Mouse (Mus musculus): ENCODE results near the gene Pbld1.

Pbld1 gene

DNA sequence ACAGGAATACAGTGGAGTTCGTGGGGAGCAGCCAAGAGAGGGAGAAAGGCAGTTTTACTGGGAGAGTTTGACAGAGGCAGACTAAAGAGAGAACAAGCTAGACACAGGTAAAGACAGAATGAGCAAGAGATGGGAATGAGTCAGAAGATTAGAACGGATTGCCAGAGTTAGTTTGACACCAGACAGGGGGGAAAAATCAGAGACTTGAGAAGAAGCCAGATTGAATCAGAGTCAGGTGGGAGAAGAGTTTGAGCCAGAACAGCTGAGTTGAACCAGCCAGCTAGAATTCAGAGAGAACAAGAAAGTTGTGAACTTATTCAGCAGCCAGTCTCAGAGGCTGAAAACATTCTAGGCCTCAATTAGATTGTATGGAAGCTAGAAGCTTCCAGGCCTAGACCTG lies at the start of gene Pbld1:
Gene Pbld1 (plus strand): TSS at position 301 of the 400 bp plus-strand sequence.
- no peak for DNase-seq (ENCODE audit: low read depth, low spot score)

DNA sequence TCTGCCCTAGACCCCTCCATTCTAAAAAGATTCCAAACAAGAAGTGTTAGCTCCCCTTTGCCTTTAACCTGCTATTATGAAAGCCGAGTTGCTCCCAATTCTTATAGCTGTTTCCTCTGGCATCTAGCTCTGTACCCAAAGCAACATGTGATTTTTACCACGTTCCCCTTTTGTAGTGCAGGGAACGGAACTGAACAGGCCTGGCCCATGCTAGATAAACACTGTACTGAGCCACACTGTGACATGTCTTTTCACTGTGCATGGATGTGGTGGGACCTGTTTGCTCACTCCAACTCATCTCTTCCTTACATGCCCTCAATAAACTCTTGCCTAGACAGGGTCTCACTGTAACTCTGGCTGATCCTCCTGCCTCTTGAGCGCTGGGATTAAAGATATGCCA lies 49.7 kb upstream of the Pbld1 start:
- no peak for DNase-seq (ENCODE audit: low read depth, low spot score)

- no peak for DNase-seq (ENCODE audit: low read depth, low spot score)
Observed at GRCm38 (mm10) chr10:63011556-63011955, 48.4 kb upstream of the Pbld1 start.

DNA sequence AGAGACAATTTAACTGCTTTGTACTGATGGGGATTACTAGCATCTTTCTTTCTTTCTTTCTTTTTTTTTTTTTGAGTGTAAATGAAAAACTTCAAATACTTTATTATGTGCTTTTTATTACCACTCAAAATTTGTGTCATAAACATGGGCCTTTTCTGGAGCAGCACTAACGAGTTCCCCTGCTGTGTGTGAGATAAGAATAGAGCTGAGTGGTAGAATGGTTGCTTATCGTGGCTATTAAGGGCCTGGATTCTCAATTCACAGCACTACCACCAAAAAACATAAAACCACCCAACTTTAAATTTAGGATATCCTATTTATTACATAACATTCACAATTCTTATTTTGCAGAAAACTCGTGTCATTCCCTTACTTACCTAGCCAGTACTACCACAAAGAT lies 46.5 kb upstream of the Pbld1 start:
- no peak for DNase-seq (ENCODE audit: low read depth, low spot score)

DNA sequence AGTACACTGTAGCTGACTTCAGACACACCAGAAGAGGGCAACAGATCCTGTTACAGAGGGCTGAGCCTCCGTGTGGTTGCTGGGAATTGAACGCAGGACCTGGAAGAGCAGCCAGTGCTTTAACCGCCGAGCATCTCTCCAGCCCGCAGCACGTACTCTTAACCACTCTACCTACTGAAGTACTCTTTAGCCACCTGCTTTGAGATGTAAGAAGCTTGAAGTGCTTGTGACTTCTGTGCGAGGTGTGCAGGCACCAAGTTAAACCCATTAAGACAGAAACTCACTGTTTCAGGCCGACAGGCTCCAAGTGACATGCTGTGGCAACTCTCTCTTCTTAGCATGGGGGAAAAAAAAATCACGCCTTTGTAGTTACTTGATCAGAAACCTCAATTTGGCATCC lies 45.8 kb upstream of the Pbld1 start:
- DNase-seq (ENCODE audit: low read depth, low spot score), result no peak

- DNase-seq (ENCODE audit: low read depth, low spot score), result no peak
Observed at GRCm38 (mm10) chr10:63019304-63019703, 40.7 kb upstream of the Pbld1 start.

DNA sequence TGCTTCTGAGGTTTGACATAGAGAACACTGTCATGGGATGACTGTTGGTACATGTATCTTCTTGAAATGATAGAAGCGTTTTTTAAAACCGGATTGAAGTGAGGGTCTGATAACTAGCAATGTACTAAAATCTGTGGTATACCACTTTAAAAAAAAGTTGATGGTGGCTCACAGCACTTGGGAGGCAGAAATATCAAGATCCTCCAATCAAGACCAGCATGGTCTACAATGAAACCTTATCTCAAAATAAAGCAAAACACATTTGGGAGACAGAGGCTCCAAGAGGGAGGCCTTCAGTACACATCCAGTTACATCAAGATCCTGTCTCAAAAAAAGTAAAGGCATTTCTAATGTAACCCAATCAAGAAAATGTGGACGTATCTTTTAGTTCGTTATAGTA lies 38.3 kb upstream of the Pbld1 start:
- no peak for DNase-seq (ENCODE audit: low read depth, low spot score)

DNA sequence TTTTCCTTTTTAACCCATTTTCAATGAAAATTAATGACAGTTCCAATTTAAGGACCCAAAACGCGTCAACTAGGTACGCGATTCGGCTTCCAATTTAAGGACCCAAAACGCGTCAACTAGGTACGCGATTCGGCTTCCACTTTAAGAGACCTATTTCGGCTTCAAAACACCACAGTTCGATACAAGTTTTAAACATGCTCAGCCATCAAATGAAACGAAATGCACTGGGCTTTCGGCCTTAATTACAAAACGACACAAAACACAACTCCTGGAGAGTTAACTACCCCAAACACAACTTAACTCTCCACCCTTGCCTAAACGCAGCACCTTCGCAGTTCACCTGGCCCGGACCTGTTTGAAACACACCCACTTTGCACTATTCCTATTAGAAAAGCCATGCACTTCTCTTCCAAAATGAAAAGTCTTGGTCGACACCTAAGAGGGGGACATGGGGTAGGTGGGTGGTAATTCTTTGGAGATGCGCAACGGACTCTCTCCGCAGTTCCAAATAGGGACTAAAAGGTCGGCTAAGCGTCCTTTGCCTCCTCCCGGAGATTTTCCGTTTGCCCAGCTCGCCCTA lies 37.3 kb upstream of the Pbld1 start:
- DNase-seq (ENCODE audit: low read depth, low spot score), result peak; percentile 16

GRCm38 (mm10) chr10:63023121-63023748 lies 36.7 kb upstream of the Pbld1 start:
- no peak for DNase-seq (ENCODE audit: low read depth, low spot score)

DNA sequence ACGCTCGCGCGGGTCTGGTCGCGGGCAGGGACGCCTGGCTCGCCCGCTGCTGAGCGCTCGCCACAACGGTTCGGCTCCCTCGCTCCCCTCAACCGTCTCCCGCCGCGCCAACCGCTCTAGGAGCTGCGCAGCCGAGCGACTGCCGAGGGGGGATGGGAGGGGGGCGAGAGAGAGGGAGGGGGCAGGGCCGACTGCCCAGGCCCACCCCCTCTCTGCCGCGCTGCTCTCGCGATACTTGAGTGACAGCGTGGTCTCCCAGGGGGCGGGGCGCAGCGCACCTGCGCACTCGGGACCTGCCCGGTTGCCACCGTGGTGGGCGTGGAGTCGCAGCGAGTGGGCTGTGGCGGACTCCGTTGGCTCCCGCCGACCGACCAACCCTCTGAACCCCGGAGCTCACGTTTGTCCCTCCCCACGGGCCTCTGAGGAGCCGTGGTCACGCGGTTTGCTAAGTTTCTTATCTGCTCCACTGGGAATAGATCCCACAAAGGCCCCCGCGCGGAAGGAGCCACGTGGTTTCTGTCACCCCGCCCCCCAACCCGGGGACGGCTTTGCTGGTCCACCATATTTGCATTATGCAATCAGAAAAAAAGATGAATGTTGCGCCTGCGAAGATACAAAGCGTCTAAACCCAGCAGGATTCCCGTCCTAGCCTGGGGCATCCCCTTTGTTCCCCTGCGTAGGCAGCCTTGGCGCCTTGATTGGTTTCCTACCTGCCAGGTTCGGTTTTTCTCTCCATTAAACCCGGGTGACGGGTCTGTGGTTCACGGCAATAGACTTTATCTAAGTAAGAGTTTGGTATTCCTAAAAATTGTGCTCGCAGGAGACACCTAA lies 36.0 kb upstream of the Pbld1 start, which contains the start of the genes Hnrnph3 and Pbld2:
Gene Hnrnph3 (minus strand): TSS at position 469 of the 831 bp plus-strand sequence.
Gene Pbld2 (plus strand): TSS at position 567 of the 831 bp plus-strand sequence.
- DNase-seq (ENCODE audit: low read depth, low spot score), result peak; percentile 83

- DNase-seq (ENCODE audit: low read depth, low spot score), result no peak
Observed at GRCm38 (mm10) chr10:63024580-63024910, 35.4 kb upstream of the Pbld1 start.

DNA sequence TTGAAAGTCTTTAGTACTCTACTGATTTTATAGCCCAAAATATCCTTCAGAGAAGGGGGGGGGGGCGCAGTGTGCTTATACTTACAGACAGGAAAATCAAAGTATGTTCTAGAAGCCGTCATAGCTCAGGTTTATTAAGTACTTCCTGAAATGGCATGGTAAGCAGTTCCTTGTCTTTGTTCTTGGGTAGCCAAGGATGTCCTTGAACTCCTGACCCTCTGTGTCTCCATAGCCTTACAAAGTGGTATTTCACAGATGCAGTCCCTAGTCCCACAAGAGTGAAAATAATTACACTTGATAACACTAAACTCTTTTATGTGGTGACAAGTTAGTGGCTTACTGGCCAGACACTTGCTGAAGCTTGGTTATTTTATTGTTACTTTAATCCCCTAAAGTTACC lies 34.9 kb upstream of the Pbld1 start:
- DNase-seq (ENCODE audit: low read depth, low spot score), result no peak

GRCm38 (mm10) chr10:63025491-63026011 lies 34.4 kb upstream of the Pbld1 start:
- no peak for DNase-seq (ENCODE audit: low read depth, low spot score)

DNA sequence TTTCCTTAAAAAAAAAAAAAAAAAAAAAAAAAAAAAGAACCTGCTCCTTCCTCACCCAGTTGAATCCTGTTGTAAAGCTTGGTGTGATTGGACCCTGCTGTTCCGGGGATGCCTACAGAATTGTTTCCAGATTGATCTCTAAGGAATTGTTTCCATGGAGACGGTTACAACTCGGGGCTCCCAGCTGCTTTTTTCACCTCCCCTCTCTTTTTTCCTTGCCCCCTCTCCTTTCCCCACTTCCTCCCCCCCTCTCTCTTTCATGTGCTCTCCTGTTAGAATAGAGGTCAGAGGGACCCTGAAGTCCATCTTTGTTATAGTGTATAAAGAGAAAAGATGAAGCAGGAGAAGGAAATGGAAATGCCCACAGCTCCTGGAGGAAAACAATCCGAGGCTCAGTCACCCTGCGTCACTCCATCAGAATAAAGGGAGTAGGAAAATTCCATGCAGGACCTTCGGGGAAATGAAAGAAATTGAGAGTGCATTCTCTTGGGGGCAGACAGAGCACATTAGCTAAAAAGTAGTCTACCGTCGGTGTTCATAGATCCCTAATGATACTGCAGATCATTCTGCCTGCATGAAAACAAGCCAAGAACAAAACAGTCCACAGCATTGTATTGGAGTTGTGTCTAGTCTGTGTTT lies 33.7 kb upstream of the Pbld1 start:
- DNase-seq (ENCODE audit: low read depth, low spot score), result no peak

DNA sequence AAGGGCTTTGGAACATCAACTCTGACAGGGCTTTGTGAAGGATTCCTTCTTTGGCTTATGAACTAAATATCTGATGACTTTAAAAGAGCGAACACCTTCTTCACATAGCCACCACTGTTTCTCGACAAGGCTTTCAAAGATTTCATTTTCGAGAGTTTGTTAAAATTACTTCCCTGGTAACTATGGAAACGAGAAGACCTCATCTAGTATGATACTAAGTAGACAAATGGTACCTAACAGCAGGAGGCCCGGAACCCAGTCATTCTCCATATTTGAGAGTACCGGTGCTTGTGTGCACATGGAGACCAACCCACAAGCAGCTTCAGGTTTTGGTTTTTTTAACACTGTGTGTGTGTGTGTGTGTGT lies 33.2 kb upstream of the Pbld1 start:
- DNase-seq (ENCODE audit: low read depth, low spot score), result no peak

- DNase-seq (ENCODE audit: low read depth, low spot score), result no peak
Observed at GRCm38 (mm10) chr10:63027376-63028161, 32.4 kb upstream of the Pbld1 start.

GRCm38 (mm10) chr10:63028396-63028795 lies 31.6 kb upstream of the Pbld1 start:
- DNase-seq (ENCODE audit: low read depth, low spot score), result no peak

DNA sequence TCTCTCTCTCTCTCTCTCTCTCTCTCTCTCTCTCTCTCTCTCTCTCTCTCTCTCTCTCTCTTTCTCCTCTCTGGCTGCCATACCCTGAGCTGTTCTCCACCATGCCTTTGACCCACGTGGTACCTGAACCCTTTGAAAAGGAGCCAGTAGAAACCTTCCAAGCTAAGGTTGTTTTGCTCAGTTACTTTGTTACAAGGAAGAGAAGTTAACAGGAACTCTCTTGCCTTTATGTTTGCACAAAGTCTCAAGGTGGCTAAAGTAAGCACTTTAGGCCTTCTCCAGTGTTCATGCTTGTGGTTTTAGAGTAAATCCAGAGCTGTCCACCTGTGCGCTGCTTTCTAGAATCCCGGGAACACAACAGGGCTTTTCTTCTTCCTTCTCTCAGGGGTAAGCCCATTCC lies 27.7 kb upstream of the Pbld1 start:
- DNase-seq (ENCODE audit: low read depth, low spot score), result no peak

DNA sequence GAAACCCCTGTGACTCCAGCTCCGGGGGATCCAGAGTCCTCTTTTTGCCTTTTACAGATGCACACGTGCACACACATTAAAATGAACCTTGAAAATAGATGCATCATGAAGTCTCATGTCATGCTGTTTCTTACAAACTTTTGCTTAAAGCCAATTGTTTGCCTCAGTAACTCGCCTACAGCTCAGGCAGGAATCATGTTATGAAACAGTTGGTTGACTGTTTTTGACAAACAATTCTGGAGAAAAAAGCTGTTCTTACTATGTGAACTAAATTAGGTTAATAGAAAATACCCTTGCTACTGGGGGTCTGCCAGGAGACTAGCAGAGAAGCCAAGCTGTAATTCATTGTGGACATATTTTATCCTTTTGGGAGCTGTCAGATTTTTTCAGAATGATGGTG lies 27.0 kb upstream of the Pbld1 start:
- DNase-seq (ENCODE audit: low read depth, low spot score), result no peak

DNA sequence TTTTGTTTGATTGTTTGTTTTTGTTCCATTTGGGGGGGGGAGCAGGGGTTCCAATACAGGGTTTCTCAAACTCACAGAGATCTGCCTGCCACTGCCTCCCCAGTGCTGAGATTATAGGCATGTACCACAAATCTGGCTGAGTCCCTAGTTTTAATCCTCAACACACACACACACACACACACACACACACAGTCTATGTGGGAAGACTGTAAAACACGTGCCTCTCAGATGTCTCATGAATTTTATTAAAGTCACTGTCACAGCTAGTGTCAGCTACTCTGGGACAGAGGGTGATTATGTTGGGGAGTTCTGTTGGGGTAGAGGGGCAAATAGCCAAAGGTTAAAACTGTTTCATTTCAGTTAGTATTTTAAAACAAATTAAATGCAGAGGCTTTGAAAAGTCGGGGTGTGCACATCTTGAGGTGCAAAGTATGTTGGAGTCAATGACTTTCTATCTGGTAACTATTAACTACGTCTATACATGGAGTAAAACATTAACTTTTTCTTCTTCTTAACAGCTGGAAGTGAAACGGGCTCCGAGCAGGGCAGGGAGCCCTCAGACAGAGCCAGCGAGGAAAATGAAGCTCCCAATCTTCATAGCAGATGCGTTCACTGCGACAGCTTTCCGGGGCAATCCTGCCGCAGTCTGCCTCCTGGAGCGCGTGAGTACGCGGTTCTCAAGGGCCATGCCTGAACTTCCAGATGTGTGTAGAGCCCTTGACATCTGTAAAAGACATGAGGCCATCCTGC lies 21.2 kb upstream of the Pbld1 start:
- no peak for DNase-seq (ENCODE audit: low read depth, low spot score)
